In genomic region chr13:27027376-27027775, GRCm38 (mm10) we compare ENCODE assay signal across 37 mouse cellular contexts. TPM values are rescaled to one million over a fixed set of nuclear protein-coding genes. Genes with fewer than 3 reads are reported as not detected.
DNase-seq lines count a peak whose midpoint lies in the region; ATAC-seq and TF ChIP-seq lines count a peak whose summit lies in the region.
"Had no signal": no experiment of that assay in that cellular context is flagged by ENCODE, and none has a peak within 500 bp of the region (broad histone marks: within the 10 kb centered on the region; RNA-seq: fewer than 3 reads in every experiment).

No protein-coding gene starts in this region.

- no peak overlapping the region for H3K27ac ChIP-seq in limb, embryonic 14.5 days (replicated peaks; ENCODE audit: low read depth, low read length)
- no peak overlapping the region for H3K27ac ChIP-seq in limb, embryonic 10.5 days
- no peak overlapping the region for H3K27ac ChIP-seq in hindbrain, embryonic 14.5 days
- H3K27ac ChIP-seq: embryonic facial prominence, embryonic 13.5 days; forebrain, embryonic 13.5 days; hindbrain, embryonic 13.5 days; kidney, embryonic 15.5 days; liver, embryonic 14.5 days; neural tube, embryonic 12.5 days had no signal

- WGBS in limb, embryonic 14.5 days = 62% methylated on average over 1 of the region's 1 CpGs
- WGBS in limb, embryonic 10.5 days = 96% methylated on average over 1 of the region's 1 CpGs
- WGBS in hindbrain, embryonic 14.5 days = 92% methylated on average over 1 of the region's 1 CpGs

- ATAC-seq in limb, embryonic 14.5 days (ENCODE audit: low FRiP score, low read depth) = no peak
- ATAC-seq in hindbrain, embryonic 14.5 days (ENCODE audit: low FRiP score) = no peak
- ATAC-seq: activated CD4-positive, CD25-positive, alpha-beta regulatory T cell, adult 4 months; CD4-positive, CD25-positive, alpha-beta regulatory T cell, adult 4 months; forebrain, embryonic 13.5 days; intestine, postnatal 0 days; midbrain, embryonic 16.5 days had no signal

- no peaks in the 10 kb centered on the region for H3K27me3 ChIP-seq in limb, embryonic 14.5 days (ENCODE audit: control insufficient read depth, insufficient read depth, low read length)
- no peaks in the 10 kb centered on the region for H3K27me3 ChIP-seq in limb, embryonic 10.5 days (ENCODE audit: low read depth, poor library complexity, severe bottlenecking)
- no peaks in the 10 kb centered on the region for H3K27me3 ChIP-seq in hindbrain, embryonic 14.5 days (ENCODE audit: control insufficient read depth, insufficient read depth, low read length)
- H3K27me3 ChIP-seq: embryonic facial prominence, embryonic 13.5 days; forebrain, embryonic 13.5 days; hindbrain, embryonic 13.5 days; kidney, embryonic 15.5 days; neural tube, embryonic 12.5 days had no signal

- H3K4me1 ChIP-seq in limb, embryonic 14.5 days (ENCODE audit: control insufficient read depth, insufficient read depth, low read length) = peaks cover 10% of the 10 kb centered on the region
- peaks cover 21% of the 10 kb centered on the region for H3K4me1 ChIP-seq in limb, embryonic 10.5 days
- H3K4me1 ChIP-seq in hindbrain, embryonic 14.5 days (replicated peaks; ENCODE audit: control insufficient read depth, insufficient read depth, low read length) = no peaks in the 10 kb centered on the region
- H3K4me1 ChIP-seq: neural tube, embryonic 12.5 days had no signal

- no peak overlapping the region for H3K4me2 ChIP-seq in limb, embryonic 14.5 days (replicated peaks; ENCODE audit: low read depth, low read length, severe bottlenecking)
- H3K4me2 ChIP-seq in hindbrain, embryonic 14.5 days (replicated peaks) = no peak overlapping the region
- H3K4me2 ChIP-seq: embryonic facial prominence, embryonic 13.5 days; forebrain, embryonic 13.5 days; heart, embryonic 11.5 days; hindbrain, embryonic 13.5 days; kidney, embryonic 15.5 days; midbrain, embryonic 11.5 days; neural tube, embryonic 12.5 days had no signal

- no peak overlapping the region for H3K4me3 ChIP-seq in limb, embryonic 14.5 days (replicated peaks; ENCODE audit: low read length)
- H3K4me3 ChIP-seq in limb, embryonic 10.5 days = no peak overlapping the region
- no peak overlapping the region for H3K4me3 ChIP-seq in hindbrain, embryonic 14.5 days (replicated peaks; ENCODE audit: low read length)
- H3K4me3 ChIP-seq: embryonic facial prominence, embryonic 13.5 days; forebrain, embryonic 13.5 days; hindbrain, embryonic 13.5 days; kidney, embryonic 15.5 days; neural tube, embryonic 12.5 days had no signal

- H3K9ac ChIP-seq in limb, embryonic 14.5 days (ENCODE audit: low read depth, low read length, severe bottlenecking) = no peak overlapping the region
- H3K9ac ChIP-seq in hindbrain, embryonic 14.5 days = no peak overlapping the region
- H3K9ac ChIP-seq: embryonic facial prominence, embryonic 13.5 days; forebrain, embryonic 13.5 days; hindbrain, embryonic 13.5 days; kidney, embryonic 15.5 days; liver, embryonic 14.5 days; neural tube, embryonic 12.5 days had no signal

- no peak for TF ChIP-seq POLR2A in limb, embryonic 14.5 days (IDR thresholded peaks at IDR 0.05; ENCODE audit: borderline replicate concordance, extremely low read depth, insufficient read depth, insufficient read length)

- H3K36me3 ChIP-seq in limb, embryonic 14.5 days (ENCODE audit: control insufficient read depth, insufficient read depth, low read length) = no peaks in the 10 kb centered on the region
- H3K36me3 ChIP-seq in limb, embryonic 10.5 days = no peaks in the 10 kb centered on the region
- H3K36me3 ChIP-seq in hindbrain, embryonic 14.5 days (replicated peaks; ENCODE audit: control insufficient read depth, insufficient read depth) = no peaks in the 10 kb centered on the region
- H3K36me3 ChIP-seq: embryonic facial prominence, embryonic 13.5 days; hindbrain, embryonic 13.5 days; kidney, embryonic 15.5 days; neural tube, embryonic 12.5 days had no signal

- H3K9me3 ChIP-seq in limb, embryonic 14.5 days (ENCODE audit: control insufficient read depth, low read length) = no peaks in the 10 kb centered on the region
- H3K9me3 ChIP-seq in limb, embryonic 10.5 days (replicated peaks) = no peaks in the 10 kb centered on the region
- H3K9me3 ChIP-seq in hindbrain, embryonic 14.5 days (ENCODE audit: control insufficient read depth, low read length) = no peaks in the 10 kb centered on the region
- H3K9me3 ChIP-seq: embryonic facial prominence, embryonic 13.5 days; forebrain, embryonic 13.5 days; hindbrain, embryonic 13.5 days; kidney, embryonic 15.5 days; neural tube, embryonic 12.5 days had no signal

- peak; percentile 14 for DNase-seq in adrenal gland, postnatal 10 days
- DNase-seq in adrenal gland, postnatal 4 days (ENCODE audit: low spot score in 2 of 2) = no peak
- peak; percentile 57 for DNase-seq in limb, embryonic 14.5 days (ENCODE audit: low spot score)
- no peak for DNase-seq in limb, embryonic 10.5 days (ENCODE audit: low spot score)
- DNase-seq in 3134 (ENCODE audit: extremely low read depth, insufficient read length, low spot score) (peak; percentile 56), adipocyte (ENCODE audit: low spot score) (peak; percentile 76)
- DNase-seq in retina, embryonic 14.5 days (ENCODE audit: low spot score) = no peak
- DNase-seq in hindbrain, embryonic 14.5 days (ENCODE audit: low spot score) = no peak
- DNase-seq: adrenal gland, adult 8-10 months; cerebellum, adult 11-12 months; cerebellum, adult 9-11 months; embryo, embryonic 11 days; gastrocnemius, postnatal 25 days; heart, adult 11 months; heart, postnatal 4 days; kidney, postnatal 4 days; left cerebral cortex, postnatal 4 days; liver had no signal

RNA-seq across cellular contexts. Expression of gene Prl, which starts 30.0 kb away (rescaled TPM):
- total RNA-seq in adrenal gland, postnatal 10 days (2021) = not detected
- not detected for total RNA-seq in adrenal gland, postnatal 4 days (2021)
- not detected in 2 replicates for polyA plus RNA-seq in limb, embryonic 14.5 days (2012; rRNA removed)
- not detected in 2 replicates for polyA plus RNA-seq in limb, embryonic 14.5 days (2014; fragmentation: Nextera tagmentation; extraction: Ambion mirVana)
- polyA plus RNA-seq in limb, embryonic 10.5 days (2016; fragmentation: Nextera tagmentation; extraction: Ambion mirVana) = not detected in 2 replicates
- 0.46 TPM in 1 of 2 replicates, not detected in the other for polyA plus RNA-seq in hindbrain, embryonic 14.5 days (2014; fragmentation: Nextera tagmentation; extraction: Ambion mirVana)
- total RNA-seq: adrenal gland, adult 8-10 months; gastrocnemius, adult 18-20 months; gastrocnemius, postnatal 25 days; heart, postnatal 4 days; layer of hippocampus, postnatal 25 days; left cerebral cortex, postnatal 4 days; megakaryocyte, adult 5-6 weeks had no signal
- polyA plus RNA-seq: CD4-positive, CD25-positive, alpha-beta regulatory T cell, adult 4 months; embryonic facial prominence, embryonic 13.5 days; forebrain, embryonic 13.5 days; heart, embryonic 11.5 days; heart, embryonic 16.5 days; hindbrain, embryonic 13.5 days; intestine, postnatal 0 days; kidney, embryonic 15.5 days; liver, embryonic 14.5 days; midbrain, embryonic 11.5 days; midbrain, embryonic 16.5 days; neural tube, embryonic 12.5 days; stomach, embryonic 14.5 days; testis, adult 2 months; thymus, postnatal 0 days had no signal

Comparison
In these comparisons a context has a peak if more than half of its experiments do, and no peak if none do; other contexts are left out.
1. DNase-seq: peak in adrenal gland, postnatal 10 days (single experiment), limb, embryonic 14.5 days (single experiment), 3134 (single experiment) and adipocyte (single experiment); none in adrenal gland, postnatal 4 days (0 of 2), limb, embryonic 10.5 days (single experiment), retina, embryonic 14.5 days (single experiment) and hindbrain, embryonic 14.5 days (single experiment).